ENCODE assay signal across 7 mouse cellular contexts in the genomic region with DNA sequence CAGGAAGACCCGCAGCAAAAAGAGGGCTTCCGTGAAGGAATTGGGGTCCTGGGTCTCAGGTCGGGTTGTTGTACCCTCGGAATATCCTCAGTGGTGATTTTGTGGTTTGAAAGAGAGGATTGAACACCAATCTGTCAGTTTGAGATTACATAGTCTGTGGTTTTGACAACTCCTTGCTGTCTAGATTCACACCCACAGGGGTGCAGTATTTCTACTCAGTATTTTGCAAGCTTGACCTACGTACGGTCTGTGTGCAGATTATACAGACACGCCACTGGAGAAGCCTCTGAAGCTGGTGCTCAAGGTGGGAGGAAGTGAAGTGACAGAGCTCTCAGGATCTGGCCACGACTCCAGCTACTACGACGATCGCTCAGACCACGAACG. TPM values are rescaled to one million over a fixed set of nuclear protein-coding genes. Genes with fewer than 3 reads are reported as not detected.
DNase-seq lines count a peak whose midpoint lies in the region; ATAC-seq and TF ChIP-seq lines count a peak whose summit lies in the region.

No protein-coding gene starts in this region.

- H3K4me2 ChIP-seq in lung, embryonic 15.5 days: peak overlapping the region; percentile 76
- peak overlapping the region; percentile 54 for H3K4me2 ChIP-seq in embryonic facial prominence, embryonic 11.5 days (ENCODE audit: low read depth, low read length)
- H3K4me2 ChIP-seq in hindbrain, postnatal 0 days (ENCODE audit: low read depth, low read length): peak overlapping the region; percentile 71
- peak overlapping the region; percentile 86 for H3K4me2 ChIP-seq in midbrain, embryonic 14.5 days (ENCODE audit: low read length)

- H3K4me3 ChIP-seq in lung, embryonic 15.5 days: peak overlapping the region; percentile 89
- H3K4me3 ChIP-seq in embryonic facial prominence, embryonic 11.5 days (ENCODE audit: low read depth, low read length): peak overlapping the region; percentile 75
- H3K4me3 ChIP-seq in hindbrain, postnatal 0 days (ENCODE audit: low read length): peak overlapping the region; percentile 83
- H3K4me3 ChIP-seq in midbrain, embryonic 14.5 days (replicated peaks; ENCODE audit: low read depth, low read length): peak overlapping the region; percentile 74

- ATAC-seq in lung, embryonic 15.5 days (ENCODE audit: borderline replicate concordance, extremely low read depth, low FRiP score, low TSS enrichment): peak; percentile 7; the same call in 1 of the 2 replicates
- 0 out of 2 replicates have a peak, but pooled peaks have one; percentile 3 for ATAC-seq in embryonic facial prominence, embryonic 11.5 days (replicated peaks; ENCODE audit: insufficient number of reproducible peaks, low FRiP score, low TSS enrichment, low read depth)
- peak; percentile 30 for ATAC-seq in hindbrain, postnatal 0 days
- peak; percentile 8; the same call in 1 of the 2 replicates for ATAC-seq in midbrain, embryonic 14.5 days (ENCODE audit: low FRiP score, low TSS enrichment)

- intact Hi-C loops in left cerebral cortex, postnatal 36 days (cut with DNase I): no loop called here

- peaks cover 14% of the 10 kb centered on the region for H3K4me1 ChIP-seq in lung, embryonic 15.5 days
- no peaks in the 10 kb centered on the region for H3K4me1 ChIP-seq in embryonic facial prominence, embryonic 11.5 days (ENCODE audit: control insufficient read depth, insufficient read depth, low read length)
- no peaks in the 10 kb centered on the region for H3K4me1 ChIP-seq in hindbrain, postnatal 0 days (ENCODE audit: insufficient read depth, low read length)
- peaks cover 8% of the 10 kb centered on the region; the same call in 1 of the 2 replicates for H3K4me1 ChIP-seq in midbrain, embryonic 14.5 days (ENCODE audit: control insufficient read depth, insufficient read depth, low read length)

- H3K27ac ChIP-seq in lung, embryonic 15.5 days: peak overlapping the region; percentile 94
- H3K27ac ChIP-seq in embryonic facial prominence, embryonic 11.5 days (replicated peaks; ENCODE audit: low read depth, low read length): no peak overlapping the region
- peak overlapping the region; percentile 89 for H3K27ac ChIP-seq in hindbrain, postnatal 0 days
- peak overlapping the region; percentile 89 for H3K27ac ChIP-seq in midbrain, embryonic 14.5 days (replicated peaks; ENCODE audit: low read depth, low read length)

- H3K9me3 ChIP-seq in lung, embryonic 15.5 days: no peaks in the 10 kb centered on the region
- no peaks in the 10 kb centered on the region for H3K9me3 ChIP-seq in embryonic facial prominence, embryonic 11.5 days (replicated peaks; ENCODE audit: control insufficient read depth, low read length)
- H3K9me3 ChIP-seq in hindbrain, postnatal 0 days (ENCODE audit: low read length): no peaks in the 10 kb centered on the region
- H3K9me3 ChIP-seq in midbrain, embryonic 14.5 days (ENCODE audit: control insufficient read depth, low read length): no peaks in the 10 kb centered on the region

- H3K27me3 ChIP-seq in lung, embryonic 15.5 days: no peaks in the 10 kb centered on the region
- no peaks in the 10 kb centered on the region for H3K27me3 ChIP-seq in embryonic facial prominence, embryonic 11.5 days (ENCODE audit: control insufficient read depth, insufficient read depth, low read length)
- no peaks in the 10 kb centered on the region for H3K27me3 ChIP-seq in hindbrain, postnatal 0 days (ENCODE audit: insufficient read depth, low read length)
- no peaks in the 10 kb centered on the region for H3K27me3 ChIP-seq in midbrain, embryonic 14.5 days (ENCODE audit: control insufficient read depth, insufficient read depth, low read length)

- H3K36me3 ChIP-seq in lung, embryonic 15.5 days: peaks cover 24% of the 10 kb centered on the region
- no peaks in the 10 kb centered on the region; the same call in none of the 2 replicates for H3K36me3 ChIP-seq in embryonic facial prominence, embryonic 11.5 days (replicated peaks; ENCODE audit: control insufficient read depth, insufficient read depth, low read depth, low read length)
- peaks cover 19% of the 10 kb centered on the region for H3K36me3 ChIP-seq in hindbrain, postnatal 0 days (ENCODE audit: insufficient read depth, low read length)
- peaks cover 36% of the 10 kb centered on the region for H3K36me3 ChIP-seq in midbrain, embryonic 14.5 days (ENCODE audit: control insufficient read depth, insufficient read depth, low read length)

- DNase-seq in lung, postnatal 4 days: no peak
- DNase-seq in embryonic facial prominence, embryonic 11.5 days (ENCODE audit: low spot score): no peak
- peak; percentile 14 for DNase-seq in hindbrain, postnatal 0 days (ENCODE audit: low spot score)
- peak; percentile 31 for DNase-seq in midbrain, embryonic 14.5 days
- no peak for DNase-seq in urinary bladder, adult 18-20 months (ENCODE audit: low spot score in 2 of 2)
- DNase-seq in left cerebral cortex, postnatal 36 days (ENCODE audit: low spot score in 2 of 2): no peak

- H3K9ac ChIP-seq in lung, embryonic 15.5 days: peak overlapping the region; percentile 85
- H3K9ac ChIP-seq in embryonic facial prominence, embryonic 11.5 days (replicated peaks; ENCODE audit: low read length): peak overlapping the region; percentile 79
- peak overlapping the region; percentile 85 for H3K9ac ChIP-seq in hindbrain, postnatal 0 days (replicated peaks; ENCODE audit: low read length)
- peak overlapping the region; percentile 74 for H3K9ac ChIP-seq in midbrain, embryonic 14.5 days (replicated peaks; ENCODE audit: low read length)

- WGBS in lung, embryonic 15.5 days: 29% methylated on average over 13 of the region's 13 CpGs
- 43% methylated on average over 13 of the region's 13 CpGs for WGBS in embryonic facial prominence, embryonic 11.5 days
- 38% methylated on average over 13 of the region's 13 CpGs for WGBS in hindbrain, postnatal 0 days
- WGBS in midbrain, embryonic 14.5 days: 48% methylated on average over 13 of the region's 13 CpGs

- no peak for TF ChIP-seq CTCF in hindbrain, postnatal 0 days (IDR thresholded peaks at IDR 0.05; ENCODE audit: low read depth)

RNA-seq across cellular contexts. Expression of a gene that starts 0.6 kb away (rescaled TPM):
- 45.1 and 50.4 TPM in 2 replicates for polyA plus RNA-seq in lung, embryonic 15.5 days (2015; fragmentation: Nextera tagmentation; extraction: Ambion mirVana)
- polyA plus RNA-seq in embryonic facial prominence, embryonic 11.5 days (2014; fragmentation: Nextera tagmentation; extraction: Ambion mirVana): 62.6 and 66.3 TPM in 2 replicates
- 68.2 and 71.7 TPM in 2 replicates for total RNA-seq in hindbrain, postnatal 0 days (2014; rRNA removed)
- 72.4 and 73.2 TPM in 2 replicates for polyA plus RNA-seq in hindbrain, postnatal 0 days (2015; fragmentation: Nextera tagmentation; extraction: Ambion mirVana)
- 86.8 and 93.4 TPM in 2 replicates for polyA plus RNA-seq in midbrain, embryonic 14.5 days (2014; fragmentation: Nextera tagmentation; extraction: Ambion mirVana)
- total RNA-seq in left cerebral cortex, postnatal 36 days (2021): 10 to 100 TPM; 71.1 to 83.8 TPM

RNA-seq across cellular contexts. Expression of a gene that starts 0.6 kb away (rescaled TPM):
- polyA plus RNA-seq in lung, embryonic 15.5 days (2015; fragmentation: Nextera tagmentation; extraction: Ambion mirVana): 42.2 and 44.4 TPM in 2 replicates
- polyA plus RNA-seq in embryonic facial prominence, embryonic 11.5 days (2014; fragmentation: Nextera tagmentation; extraction: Ambion mirVana): 65.1 and 67.4 TPM in 2 replicates
- total RNA-seq in hindbrain, postnatal 0 days (2014; rRNA removed): 1.9 and 2.6 TPM in 2 replicates
- polyA plus RNA-seq in hindbrain, postnatal 0 days (2015; fragmentation: Nextera tagmentation; extraction: Ambion mirVana): 10.5 and 11.8 TPM in 2 replicates
- 10.1 and 13.9 TPM in 2 replicates for polyA plus RNA-seq in midbrain, embryonic 14.5 days (2014; fragmentation: Nextera tagmentation; extraction: Ambion mirVana)
- total RNA-seq in left cerebral cortex, postnatal 36 days (2021): 1 to 10 TPM; 1.3 to 1.4 TPM

RNA-seq across cellular contexts. Expression of a gene that starts 25.5 kb away (rescaled TPM):
- not detected in 2 replicates for polyA plus RNA-seq in lung, embryonic 15.5 days (2015; fragmentation: Nextera tagmentation; extraction: Ambion mirVana)
- not detected in 2 replicates for polyA plus RNA-seq in embryonic facial prominence, embryonic 11.5 days (2014; fragmentation: Nextera tagmentation; extraction: Ambion mirVana)
- not detected in 2 replicates for total RNA-seq in hindbrain, postnatal 0 days (2014; rRNA removed)
- polyA plus RNA-seq in hindbrain, postnatal 0 days (2015; fragmentation: Nextera tagmentation; extraction: Ambion mirVana): not detected in 2 replicates
- not detected in 2 replicates for polyA plus RNA-seq in midbrain, embryonic 14.5 days (2014; fragmentation: Nextera tagmentation; extraction: Ambion mirVana)
- not detected for total RNA-seq in left cerebral cortex, postnatal 36 days (2021)

Comparison
In these comparisons a context has a peak if more than half of its experiments do, and no peak if none do; other contexts are left out.
1. DNase-seq: peak in hindbrain, postnatal 0 days (single experiment) and midbrain, embryonic 14.5 days (single experiment); none in lung, postnatal 4 days (0 of 2), embryonic facial prominence, embryonic 11.5 days (single experiment), urinary bladder, adult 18-20 months (0 of 2) and left cerebral cortex, postnatal 36 days (0 of 2).
2. Peak in every context shown above with its lines, with median percentiles within 50 percentile points of each other: ATAC-seq, H3K4me2 ChIP-seq, H3K4me3 ChIP-seq and H3K9ac ChIP-seq.